Mouse (Mus musculus): ENCODE results near the gene Gm49355. TPM values are rescaled to one million over a fixed set of nuclear protein-coding genes. Genes with fewer than 3 reads are reported as not detected.

Gene Gm49355
- polyA plus RNA-seq, 1 experiment, result not detected

GRCm38 (mm10) chr14:12341075-12341788 is 57.5 kb downstream of the Gm49355 start:
- Histone ChIP-seq H3K27me3 (ENCODE audit: control insufficient read depth, insufficient read depth, insufficient read length) (peaks cover 77% of the 10 kb centered on the region), H3K36me3 (ENCODE audit: control insufficient read depth, insufficient read depth) (no peaks in the 10 kb centered on the region), H3K79me2 (ENCODE audit: control insufficient read depth, insufficient read depth) (no peaks in the 10 kb centered on the region), H3ac (ENCODE audit: control insufficient read depth, insufficient read length, low read depth) (no peak overlapping the region), H3K4me3 (ENCODE audit: insufficient read depth, poor library complexity, severe bottlenecking) (no peak overlapping the region), H3K79me3 (ENCODE audit: low read depth) (no peaks in the 10 kb centered on the region)
- TF ChIP-seq MYOG (IDR thresholded peaks at IDR 0.05; ENCODE audit: control insufficient read depth, extremely low read depth, insufficient read length), result no peak
- no peak for TF ChIP-seq FOSL1 (IDR thresholded peaks at IDR 0.05; ENCODE audit: insufficient read depth, low read length, poor library complexity, severe bottlenecking)
- TF ChIP-seq CEBPB (IDR thresholded peaks at IDR 0.05; ENCODE audit: low read depth), result no peak
- no peak for TF ChIP-seq USF1 (IDR thresholded peaks at IDR 0.05; ENCODE audit: low read depth)
- no peak for TF ChIP-seq MAX (IDR thresholded peaks at IDR 0.05)
- TF ChIP-seq CTCF (IDR thresholded peaks at IDR 0.05; ENCODE audit: control insufficient read depth, insufficient read depth, insufficient read length), result no peak
- no peak for TF ChIP-seq MYOD1 (IDR thresholded peaks at IDR 0.05; ENCODE audit: control insufficient read depth, insufficient read length, low read depth)

- TF ChIP-seq FOSL1 (IDR thresholded peaks at IDR 0.05; ENCODE audit: insufficient read depth, low read length, poor library complexity, severe bottlenecking) (no peak), MYOD1 (IDR thresholded peaks at IDR 0.05; ENCODE audit: control insufficient read depth, insufficient read length, low read depth) (no peak), CEBPB (IDR thresholded peaks at IDR 0.05; ENCODE audit: low read depth) (no peak), USF1 (IDR thresholded peaks at IDR 0.05; ENCODE audit: low read depth) (no peak), MYOG (IDR thresholded peaks at IDR 0.05; ENCODE audit: control insufficient read depth, extremely low read depth, insufficient read length) (no peak), CTCF (IDR thresholded peaks at IDR 0.05; ENCODE audit: control insufficient read depth, insufficient read depth, insufficient read length) (no peak), MAX (IDR thresholded peaks at IDR 0.05) (no peak)
- H3K36me3 ChIP-seq (ENCODE audit: control insufficient read depth, insufficient read depth), result no peaks in the 10 kb centered on the region
- H3K79me3 ChIP-seq (ENCODE audit: low read depth), result no peaks in the 10 kb centered on the region
- no peak overlapping the region for H3ac ChIP-seq (ENCODE audit: control insufficient read depth, insufficient read length, low read depth)
- H3K4me3 ChIP-seq (ENCODE audit: insufficient read depth, poor library complexity, severe bottlenecking), result no peak overlapping the region
- H3K27me3 ChIP-seq (ENCODE audit: control insufficient read depth, insufficient read depth, insufficient read length), result peaks cover 82% of the 10 kb centered on the region
- H3K79me2 ChIP-seq (ENCODE audit: control insufficient read depth, insufficient read depth), result no peaks in the 10 kb centered on the region
Observed at GRCm38 (mm10) chr14:12341789-12342457, 58.1 kb downstream of the Gm49355 start.

GRCm38 (mm10) chr14:12342458-12343131 is 58.8 kb downstream of the Gm49355 start:
- TF ChIP-seq CTCF (IDR thresholded peaks at IDR 0.05; ENCODE audit: control insufficient read depth, insufficient read depth, insufficient read length) (no peak), MYOD1 (IDR thresholded peaks at IDR 0.05; ENCODE audit: control insufficient read depth, insufficient read length, low read depth) (no peak), CEBPB (IDR thresholded peaks at IDR 0.05; ENCODE audit: low read depth) (no peak), FOSL1 (IDR thresholded peaks at IDR 0.05; ENCODE audit: insufficient read depth, low read length, poor library complexity, severe bottlenecking) (no peak), MAX (IDR thresholded peaks at IDR 0.05) (no peak), MYOG (IDR thresholded peaks at IDR 0.05; ENCODE audit: control insufficient read depth, extremely low read depth, insufficient read length) (no peak), USF1 (IDR thresholded peaks at IDR 0.05; ENCODE audit: low read depth) (no peak)
- H3K79me3 ChIP-seq (ENCODE audit: low read depth), result no peaks in the 10 kb centered on the region
- no peaks in the 10 kb centered on the region for H3K79me2 ChIP-seq (ENCODE audit: control insufficient read depth, insufficient read depth)
- no peaks in the 10 kb centered on the region for H3K36me3 ChIP-seq (ENCODE audit: control insufficient read depth, insufficient read depth)
- no peak overlapping the region for H3ac ChIP-seq (ENCODE audit: control insufficient read depth, insufficient read length, low read depth)
- H3K4me3 ChIP-seq (ENCODE audit: insufficient read depth, poor library complexity, severe bottlenecking), result no peak overlapping the region
- H3K27me3 ChIP-seq (ENCODE audit: control insufficient read depth, insufficient read depth, insufficient read length), result peaks cover 83% of the 10 kb centered on the region

- Histone ChIP-seq H3K79me3 (ENCODE audit: low read depth) (no peaks in the 10 kb centered on the region), H3K79me2 (ENCODE audit: control insufficient read depth, insufficient read depth) (no peaks in the 10 kb centered on the region), H3ac (ENCODE audit: control insufficient read depth, insufficient read length, low read depth) (no peak overlapping the region), H3K27me3 (ENCODE audit: control insufficient read depth, insufficient read depth, insufficient read length) (peaks cover 77% of the 10 kb centered on the region), H3K4me3 (ENCODE audit: insufficient read depth, poor library complexity, severe bottlenecking) (no peak overlapping the region), H3K36me3 (ENCODE audit: control insufficient read depth, insufficient read depth) (no peaks in the 10 kb centered on the region)
- TF ChIP-seq CTCF (IDR thresholded peaks at IDR 0.05; ENCODE audit: control insufficient read depth, insufficient read depth, insufficient read length), result no peak
- no peak for TF ChIP-seq MYOG (IDR thresholded peaks at IDR 0.05; ENCODE audit: control insufficient read depth, extremely low read depth, insufficient read length)
- no peak for TF ChIP-seq MAX (IDR thresholded peaks at IDR 0.05)
- no peak for TF ChIP-seq FOSL1 (IDR thresholded peaks at IDR 0.05; ENCODE audit: insufficient read depth, low read length, poor library complexity, severe bottlenecking)
- TF ChIP-seq USF1 (IDR thresholded peaks at IDR 0.05; ENCODE audit: low read depth), result no peak
- no peak for TF ChIP-seq CEBPB (IDR thresholded peaks at IDR 0.05; ENCODE audit: low read depth)
- TF ChIP-seq MYOD1 (IDR thresholded peaks at IDR 0.05; ENCODE audit: control insufficient read depth, insufficient read length, low read depth), result no peak
Observed at GRCm38 (mm10) chr14:12343451-12343941, 59.7 kb downstream of the Gm49355 start.

GRCm38 (mm10) chr14:12344061-12344745 is 60.4 kb downstream of the Gm49355 start:
- Histone ChIP-seq H3K4me3 (ENCODE audit: insufficient read depth, poor library complexity, severe bottlenecking) (no peak overlapping the region), H3ac (ENCODE audit: control insufficient read depth, insufficient read length, low read depth) (no peak overlapping the region), H3K36me3 (ENCODE audit: control insufficient read depth, insufficient read depth) (no peaks in the 10 kb centered on the region), H3K27me3 (ENCODE audit: control insufficient read depth, insufficient read depth, insufficient read length) (peaks cover 74% of the 10 kb centered on the region), H3K79me2 (ENCODE audit: control insufficient read depth, insufficient read depth) (no peaks in the 10 kb centered on the region), H3K79me3 (ENCODE audit: low read depth) (no peaks in the 10 kb centered on the region)
- TF ChIP-seq FOSL1 (IDR thresholded peaks at IDR 0.05; ENCODE audit: insufficient read depth, low read length, poor library complexity, severe bottlenecking), result no peak
- TF ChIP-seq MAX (IDR thresholded peaks at IDR 0.05), result no peak
- no peak for TF ChIP-seq USF1 (IDR thresholded peaks at IDR 0.05; ENCODE audit: low read depth)

Data from C2C12 (cell line).